Mouse (Mus musculus) forebrain, embryonic 14.5 days (tissue): ENCODE data around the gene Rnf13. TPM values are rescaled to one million over a fixed set of nuclear protein-coding genes. Genes with fewer than 3 reads are reported as not detected.

Source experiments
- ATAC-seq: fragments of 200-750 bp; cut with Nextera tagmentation; 2 replicates; pipeline ENCODE4 v1.8.0; 2017; ENCODE audit warnings: mild to moderate bottlenecking, moderate library complexity
- DNase-seq: peaks from one replicate; pipeline ENCODE4 v3.0.0-alpha.2; 2015; ENCODE audit warnings: low spot score
- H3K27ac ChIP-seq: fragments of 300-500 bp; sonication (generic); 2 replicates; pipeline ENCODE4 v1.5.1; 2014; ENCODE audit warnings: low read depth, mild to moderate bottlenecking, control low read depth, low read length, moderate library complexity
- H3K27me3 ChIP-seq: fragments of 300-500 bp; sonication (generic); replicated peaks from 2 replicates; pipeline ENCODE4 v1.6.1; 2014; ENCODE audit warnings: low read length, control low read depth, mixed read lengths; ENCODE audit not compliant: control insufficient read depth, insufficient read depth
- H3K36me3 ChIP-seq: fragments of 300-500 bp; sonication (generic); 2 replicates; pipeline ENCODE4 v1.6.1; 2014; ENCODE audit warnings: low read length, control low read depth; ENCODE audit not compliant: control insufficient read depth, insufficient read depth
- H3K4me1 ChIP-seq: fragments of 300-500 bp; sonication (generic); 2 replicates; pipeline ENCODE4 v1.6.1; 2014; ENCODE audit warnings: antibody characterized with exemption, low read length, control low read depth; ENCODE audit not compliant: control insufficient read depth, insufficient read depth
- H3K4me2 ChIP-seq: fragments of 300-500 bp; sonication (generic); 2 replicates; pipeline ENCODE4 v1.6.1; 2014; ENCODE audit warnings: mild to moderate bottlenecking, control low read depth, low read length
- H3K4me3 ChIP-seq: fragments of 300-500 bp; sonication (generic); 2 replicates; pipeline ENCODE4 v1.5.1; 2014; ENCODE audit warnings: low read depth, low read length, control low read depth
- H3K9ac ChIP-seq: fragments of 300-500 bp; sonication (generic); 2 replicates; pipeline ENCODE4 v1.6.1; 2014; ENCODE audit warnings: mild to moderate bottlenecking, low read length, control low read depth, moderate library complexity
- H3K9me3 ChIP-seq: fragments of 300-500 bp; sonication (generic); replicated peaks from 2 replicates; pipeline ENCODE4 v1.6.1; 2016; ENCODE audit warnings: low read length, control low read depth, mixed read lengths; ENCODE audit not compliant: control insufficient read depth
- WGBS: fragments of 180-500 bp; shearing (Covaris S2); extraction: QIAGEN DNeasy Blood & Tissue Kit; methylation state at CpG from one replicate; pipeline ENCODE4 v1.1.7; 2014; 5-methylcytosine and 5-hydroxymethylcytosine counted together
- polyA plus RNA-seq: library from polyadenylated mRNA; unstranded; fragments of >200 nt; fragmentation: Nextera tagmentation; extraction: Ambion mirVana; gene quantifications from 2 replicates; pipeline ENCODE4 v1.2.1, GENCODE M21; 2014

The Rnf13 gene
- polyA plus RNA-seq, 1 experiment from 2014 or later = 88.0 TPM

GRCm38 (mm10) chr3:57882945-57883344, 147.1 kb downstream of the Rnf13 start:
- WGBS = 63% methylated on average over 3 of the region's 3 CpGs
- no peaks in the 10 kb centered on the region for H3K36me3 ChIP-seq
- no peak overlapping the region for H3K4me3 ChIP-seq
- H3K4me2 ChIP-seq = no peak overlapping the region
- ATAC-seq (no peak), DNase-seq (no peak)
- H3K4me1 ChIP-seq = no peaks in the 10 kb centered on the region
- H3K27me3 ChIP-seq = no peaks in the 10 kb centered on the region
- H3K9me3 ChIP-seq = no peaks in the 10 kb centered on the region
- no peak overlapping the region for H3K27ac ChIP-seq
- H3K9ac ChIP-seq = no peak overlapping the region

Other genes starting within 250 kb of the Rnf13 start
- 12.7 and 12.8 TPM in 2 replicates for gene Wwtr1, start 160.2 kb upstream of the Rnf13 start, polyA plus RNA-seq
- gene Commd2, start 84.3 kb upstream of the Rnf13 start, polyA plus RNA-seq = 92.4 and 112 TPM in 2 replicates
- 0.08 TPM in 1 of 2 replicates, not detected in the other for gene Ankub1, start 43.3 kb upstream of the Rnf13 start, polyA plus RNA-seq
- 566 and 594 TPM in 2 replicates for gene Pfn2, start 112.0 kb downstream of the Rnf13 start, polyA plus RNA-seq